Mouse (Mus musculus): ENCODE results near the gene Otoa. TPM values are rescaled to one million over a fixed set of nuclear protein-coding genes. Genes with fewer than 3 reads are reported as not detected.

The Otoa gene
- polyA plus RNA-seq, 1 experiment from 2014 or later, result 0.06 TPM

- no peaks in the 10 kb centered on the region for H3K9me3 ChIP-seq (ENCODE audit: control insufficient read depth, low read length)
- ATAC-seq, result peak; percentile 94
- H3K4me3 ChIP-seq (ENCODE audit: low read length), result no peak overlapping the region
- peak overlapping the region; percentile 51 for H3K27ac ChIP-seq (ENCODE audit: low read length)
- H3K27me3 ChIP-seq (replicated peaks; ENCODE audit: control insufficient read depth, insufficient read depth, low read length), result no peaks in the 10 kb centered on the region
- H3K9ac ChIP-seq (ENCODE audit: low read depth, low read length), result no peak overlapping the region
- no peaks in the 10 kb centered on the region for H3K36me3 ChIP-seq (ENCODE audit: control insufficient read depth, insufficient read depth, low read length)
- no peak overlapping the region for H3K4me2 ChIP-seq (ENCODE audit: low read depth, low read length)
- peaks cover 6% of the 10 kb centered on the region for H3K4me1 ChIP-seq (ENCODE audit: control insufficient read depth, insufficient read depth, low read length)
- WGBS, result 59% methylated on average over 6 of the region's 6 CpGs
Measured at GRCm38 (mm10) chr7:121045671-121046453, 35.6 kb upstream of the Otoa start.

- no peak for ATAC-seq
Measured at GRCm38 (mm10) chr7:121047624-121048023, 33.8 kb upstream of the Otoa start.

DNA sequence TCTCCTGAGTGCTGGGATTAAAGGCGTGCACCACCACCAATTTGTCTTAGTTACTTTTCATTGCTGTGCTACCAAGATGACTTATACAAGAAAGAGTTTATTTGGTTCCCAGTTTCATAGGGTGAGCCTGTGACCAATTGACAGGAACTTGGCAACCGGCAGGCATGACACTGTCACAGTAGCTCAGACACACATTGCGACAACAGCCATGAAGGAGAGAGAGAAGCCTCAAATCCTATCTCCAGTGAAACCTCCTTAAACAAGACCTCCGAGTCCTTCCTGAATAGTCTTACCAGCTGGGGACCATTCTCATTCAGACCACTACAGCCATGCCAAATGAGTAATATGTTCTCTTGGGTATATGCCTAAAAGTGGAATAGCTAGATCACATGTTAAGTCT is 28.4 kb upstream of the Otoa start:
- Histone ChIP-seq H3K36me3 (ENCODE audit: control insufficient read depth, insufficient read depth, low read length) (no peaks in the 10 kb centered on the region; the same call in 1 of the 2 replicates), H3K4me3 (ENCODE audit: low read length) (no peak overlapping the region), H3K27ac (ENCODE audit: low read length) (no peak overlapping the region), H3K9ac (ENCODE audit: low read depth, low read length) (no peak overlapping the region), H3K9me3 (ENCODE audit: control insufficient read depth, low read length) (no peaks in the 10 kb centered on the region), H3K4me1 (ENCODE audit: control insufficient read depth, insufficient read depth, low read length) (no peaks in the 10 kb centered on the region), H3K4me2 (ENCODE audit: low read depth, low read length) (no peak overlapping the region), H3K27me3 (replicated peaks; ENCODE audit: control insufficient read depth, insufficient read depth, low read length) (no peaks in the 10 kb centered on the region)
- no peak for ATAC-seq
- WGBS, result 89% methylated on average over 4 of the region's 4 CpGs

More at GRCm38 (mm10) chr7:121047624-121048023, 33.8 kb upstream of the Otoa start:
- 92% methylated on average over 2 of the region's 2 CpGs for WGBS
- no peaks in the 10 kb centered on the region for H3K27me3 ChIP-seq (replicated peaks; ENCODE audit: control insufficient read depth, insufficient read depth, low read length)
- no peak overlapping the region for H3K4me3 ChIP-seq (ENCODE audit: low read length)
- H3K27ac ChIP-seq (ENCODE audit: low read length), result no peak overlapping the region
- no peak overlapping the region for H3K9ac ChIP-seq (ENCODE audit: low read depth, low read length)
- H3K4me2 ChIP-seq (ENCODE audit: low read depth, low read length), result no peak overlapping the region
- no peaks in the 10 kb centered on the region for H3K36me3 ChIP-seq (ENCODE audit: control insufficient read depth, insufficient read depth, low read length)
- H3K9me3 ChIP-seq (ENCODE audit: control insufficient read depth, low read length), result no peaks in the 10 kb centered on the region
- H3K4me1 ChIP-seq (ENCODE audit: control insufficient read depth, insufficient read depth, low read length), result 0 out of 2 replicates have a peak, but pooled peaks cover 2% of the 10 kb centered on the region

DNA sequence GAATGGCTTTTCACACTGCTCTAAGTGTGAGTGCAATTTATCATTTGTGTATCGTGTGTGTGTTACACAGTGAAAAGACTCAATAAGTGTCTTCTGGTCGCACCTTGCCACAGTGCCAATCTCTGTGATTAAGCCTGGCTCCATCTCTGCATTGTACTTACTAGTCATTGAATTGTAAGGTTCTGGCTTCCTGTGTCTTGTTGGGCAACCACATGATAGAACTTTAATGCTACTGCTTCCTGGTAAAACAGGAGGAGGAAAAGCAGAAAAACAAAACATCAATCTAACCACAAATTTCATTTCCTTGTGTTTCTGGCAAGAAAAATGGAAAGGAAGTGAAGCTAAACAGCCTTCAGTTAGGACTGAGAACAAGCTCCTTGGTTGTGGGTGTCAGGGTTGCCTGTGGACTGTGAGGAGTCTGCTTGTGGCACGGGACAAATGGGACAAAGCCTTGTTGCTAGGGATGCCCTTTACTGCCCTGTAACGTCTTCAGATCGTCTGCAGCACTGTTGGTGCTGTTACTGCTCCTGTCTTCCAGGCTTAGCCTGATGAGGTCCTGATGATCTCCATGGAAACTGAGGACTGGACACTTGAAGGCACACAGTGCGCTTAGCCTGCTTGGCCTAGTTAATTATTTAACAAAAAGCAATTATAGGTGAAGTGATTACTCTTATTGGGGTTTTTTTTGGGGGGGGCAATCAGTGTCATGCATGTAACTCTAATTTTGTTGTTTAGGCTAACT is 21.8 kb upstream of the Otoa start:
- H3K9me3 ChIP-seq (ENCODE audit: control insufficient read depth, low read length), result no peaks in the 10 kb centered on the region
- peak; percentile 59; the same call in 1 of the 2 replicates for ATAC-seq
- no peak overlapping the region for H3K4me2 ChIP-seq (ENCODE audit: low read depth, low read length)
- no peak overlapping the region for H3K4me3 ChIP-seq (ENCODE audit: low read length)
- H3K9ac ChIP-seq (ENCODE audit: low read depth, low read length), result no peak overlapping the region
- H3K27ac ChIP-seq (ENCODE audit: low read length), result no peak overlapping the region
- H3K27me3 ChIP-seq (replicated peaks; ENCODE audit: control insufficient read depth, insufficient read depth, low read length), result no peaks in the 10 kb centered on the region
- 50% methylated on average over 6 of the region's 6 CpGs for WGBS
- peaks cover 8% of the 10 kb centered on the region; the same call in 1 of the 2 replicates for H3K4me1 ChIP-seq (ENCODE audit: control insufficient read depth, insufficient read depth, low read length)
- H3K36me3 ChIP-seq (ENCODE audit: control insufficient read depth, insufficient read depth, low read length), result peaks cover 7% of the 10 kb centered on the region; the same call in 1 of the 2 replicates

DNA sequence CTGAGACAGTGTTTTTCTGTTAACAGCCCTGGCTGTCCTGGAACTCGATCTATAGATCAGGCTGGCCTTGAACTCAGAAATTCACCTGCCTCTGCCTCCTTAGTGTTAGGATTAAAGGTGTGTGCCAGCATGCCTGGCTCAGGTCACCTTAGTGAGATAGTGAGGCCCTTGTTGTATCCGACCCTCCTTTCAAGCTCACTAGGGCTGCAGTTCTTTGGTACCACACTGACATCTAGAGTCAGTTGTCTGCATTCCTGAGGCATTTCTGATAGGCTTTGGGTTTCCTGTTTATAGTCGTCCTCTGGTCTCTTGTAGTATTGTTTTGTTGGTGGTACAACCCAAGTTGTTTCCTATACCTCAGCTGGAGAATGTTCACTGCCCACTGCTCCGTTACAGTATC is 17.1 kb upstream of the Otoa start:
- 52% methylated on average over 4 of the region's 4 CpGs for WGBS
- no peak overlapping the region for H3K27ac ChIP-seq (ENCODE audit: low read length)
- peak; percentile 44; the same call in 1 of the 2 replicates for ATAC-seq

DNA sequence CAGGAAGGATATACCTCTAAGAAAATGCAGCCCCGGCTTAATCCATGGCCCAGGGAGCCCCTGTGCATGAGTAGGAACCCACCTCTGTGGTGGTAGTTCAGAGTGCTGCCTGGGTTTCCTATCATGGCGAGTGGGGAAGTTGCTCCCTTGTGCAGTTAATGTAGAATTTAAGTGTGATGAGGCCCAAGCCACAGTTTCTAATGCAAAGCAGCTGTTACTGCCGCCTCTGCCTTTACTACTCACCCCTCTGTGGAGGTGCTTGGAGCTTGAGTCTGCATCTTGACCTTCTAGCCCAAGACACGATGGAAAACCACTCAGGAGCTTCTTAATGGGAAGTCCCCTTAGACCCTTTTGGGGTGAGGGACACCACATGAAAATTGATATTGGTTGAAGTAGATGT is 10.2 kb upstream of the Otoa start:
- H3K4me3 ChIP-seq (ENCODE audit: low read length), result no peak overlapping the region
- no peaks in the 10 kb centered on the region for H3K4me1 ChIP-seq (ENCODE audit: control insufficient read depth, insufficient read depth, low read length)
- no peak overlapping the region for H3K27ac ChIP-seq (ENCODE audit: low read length)
- H3K36me3 ChIP-seq (ENCODE audit: control insufficient read depth, insufficient read depth, low read length), result peaks cover 4% of the 10 kb centered on the region; the same call in 1 of the 2 replicates
- no peaks in the 10 kb centered on the region for H3K27me3 ChIP-seq (replicated peaks; ENCODE audit: control insufficient read depth, insufficient read depth, low read length)
- H3K9me3 ChIP-seq (ENCODE audit: control insufficient read depth, low read length), result no peaks in the 10 kb centered on the region
- ATAC-seq, result no peak
- WGBS, result 88% methylated on average over 4 of the region's 4 CpGs
- no peak overlapping the region for H3K9ac ChIP-seq (ENCODE audit: low read depth, low read length)
- H3K4me2 ChIP-seq (ENCODE audit: low read depth, low read length), result no peak overlapping the region

More for the DNA sequence above, 17.1 kb upstream of the Otoa start:
- H3K9me3 ChIP-seq (ENCODE audit: control insufficient read depth, low read length), result no peaks in the 10 kb centered on the region
- no peak overlapping the region for H3K4me3 ChIP-seq (ENCODE audit: low read length)
- 0 out of 2 replicates have a peak, but pooled peaks cover 2% of the 10 kb centered on the region for H3K4me1 ChIP-seq (ENCODE audit: control insufficient read depth, insufficient read depth, low read length)
- no peaks in the 10 kb centered on the region; the same call in 1 of the 2 replicates for H3K36me3 ChIP-seq (ENCODE audit: control insufficient read depth, insufficient read depth, low read length)
- no peak overlapping the region for H3K9ac ChIP-seq (ENCODE audit: low read depth, low read length)
- H3K4me2 ChIP-seq (ENCODE audit: low read depth, low read length), result no peak overlapping the region
- H3K27me3 ChIP-seq (replicated peaks; ENCODE audit: control insufficient read depth, insufficient read depth, low read length), result no peaks in the 10 kb centered on the region

DNA sequence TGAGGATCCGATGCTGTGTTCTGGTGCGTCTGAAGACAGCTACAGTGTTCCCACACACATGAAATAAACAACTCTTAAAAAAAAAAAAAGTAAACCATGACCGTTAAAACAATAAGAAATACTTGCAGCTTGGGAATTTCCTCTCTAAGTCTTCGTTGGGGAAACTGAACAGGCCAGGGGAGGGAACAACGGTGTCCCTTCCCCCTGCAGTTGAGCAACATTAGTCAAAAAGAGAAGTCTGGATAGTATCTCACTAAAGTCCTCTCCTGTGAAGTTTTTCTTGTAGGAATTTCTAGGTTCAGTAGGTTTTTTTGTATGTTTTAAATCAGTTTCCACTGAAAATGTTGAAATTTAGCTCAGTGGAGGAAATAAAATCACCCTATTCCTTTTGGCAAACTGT is 8.9 kb upstream of the Otoa start:
- Histone ChIP-seq H3K27me3 (replicated peaks; ENCODE audit: control insufficient read depth, insufficient read depth, low read length) (no peaks in the 10 kb centered on the region), H3K9ac (ENCODE audit: low read depth, low read length) (no peak overlapping the region), H3K36me3 (ENCODE audit: control insufficient read depth, insufficient read depth, low read length) (peaks cover 4% of the 10 kb centered on the region; the same call in 1 of the 2 replicates), H3K4me3 (ENCODE audit: low read length) (no peak overlapping the region), H3K9me3 (ENCODE audit: control insufficient read depth, low read length) (no peaks in the 10 kb centered on the region), H3K4me1 (ENCODE audit: control insufficient read depth, insufficient read depth, low read length) (no peaks in the 10 kb centered on the region), H3K4me2 (ENCODE audit: low read depth, low read length) (no peak overlapping the region), H3K27ac (ENCODE audit: low read length) (no peak overlapping the region)
- 61% methylated on average over 5 of the region's 5 CpGs for WGBS
- no peak for ATAC-seq

- H3K9ac ChIP-seq (ENCODE audit: low read depth, low read length), result no peak within 1 kb of the TSS
- WGBS, result 68% methylated on average over 11 of the region's 11 CpGs
- ATAC-seq, result no peak
- H3K4me3 ChIP-seq (ENCODE audit: low read length), result no peak within 1 kb of the TSS
- H3K27me3 ChIP-seq (replicated peaks; ENCODE audit: control insufficient read depth, insufficient read depth, low read length), result no peaks in the 10 kb centered on the region
- no peak within 1 kb of the TSS for H3K4me2 ChIP-seq (ENCODE audit: low read depth, low read length)
- no peaks in the 10 kb centered on the region for H3K9me3 ChIP-seq (ENCODE audit: control insufficient read depth, low read length)
- peaks cover 4% of the 10 kb centered on the region; the same call in 1 of the 2 replicates for H3K36me3 ChIP-seq (ENCODE audit: control insufficient read depth, insufficient read depth, low read length)
- H3K4me1 ChIP-seq (ENCODE audit: control insufficient read depth, insufficient read depth, low read length), result no peaks in the 10 kb centered on the region
- H3K27ac ChIP-seq (ENCODE audit: low read length), result peak within 1 kb of the TSS; percentile 50; the same call in 1 of the 2 replicates
Measured at GRCm38 (mm10) chr7:121074281-121074680, 7.2 kb upstream of the Otoa start, which contains the start of gene Igsf6. Gene Igsf6 (minus strand): TSS chr7:121074572.

DNA sequence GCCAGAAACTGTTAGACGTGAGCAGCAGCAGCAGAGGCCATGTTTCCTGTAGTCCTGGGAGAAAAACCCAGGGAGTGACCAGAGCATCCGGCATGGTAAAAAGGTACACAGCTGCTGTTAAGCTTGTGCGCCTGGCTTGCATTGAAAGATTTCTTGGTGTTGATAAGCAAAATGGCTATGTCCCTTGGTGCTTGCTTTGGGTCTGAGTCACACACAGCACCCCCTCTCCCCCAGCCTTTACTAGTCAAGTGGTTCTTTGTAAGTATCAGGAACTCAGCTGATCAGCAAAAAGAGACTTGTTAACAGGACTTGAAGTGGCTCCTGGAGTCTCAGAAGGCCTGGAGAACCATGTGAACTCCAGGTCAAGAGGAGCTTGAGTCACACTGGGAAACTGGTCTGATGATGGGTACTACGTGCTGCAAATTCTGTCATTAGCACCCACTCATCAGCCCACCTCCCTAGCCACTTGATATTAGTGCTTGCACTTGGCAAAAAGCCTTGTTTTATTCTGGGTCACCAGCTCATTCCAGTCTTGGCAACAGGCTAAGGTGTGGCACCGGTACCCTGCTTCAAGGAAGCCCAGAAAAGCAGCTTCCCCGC is 6.5 kb upstream of the Otoa start:
- Histone ChIP-seq H3K4me1 (ENCODE audit: control insufficient read depth, insufficient read depth, low read length) (no peaks in the 10 kb centered on the region), H3K27me3 (replicated peaks; ENCODE audit: control insufficient read depth, insufficient read depth, low read length) (no peaks in the 10 kb centered on the region), H3K9me3 (ENCODE audit: control insufficient read depth, low read length) (no peaks in the 10 kb centered on the region), H3K4me2 (ENCODE audit: low read depth, low read length) (no peak overlapping the region), H3K36me3 (ENCODE audit: control insufficient read depth, insufficient read depth, low read length) (peaks cover 4% of the 10 kb centered on the region; the same call in 1 of the 2 replicates), H3K27ac (ENCODE audit: low read length) (no peak overlapping the region), H3K4me3 (ENCODE audit: low read length) (no peak overlapping the region), H3K9ac (ENCODE audit: low read depth, low read length) (no peak overlapping the region)
- 76% methylated on average over 6 of the region's 6 CpGs for WGBS
- ATAC-seq, result no peak

Data from intestine, embryonic 16.5 days (tissue).